Mouse (Mus musculus) NIH3T3 (cell line): ENCODE data around the gene Slc11a1.

Source experiments
- DNase-seq: peaks from one replicate; pipeline ENCODE4 v3.0.0-alpha.2; 2012; ENCODE audit warnings: low read depth

The Slc11a1 gene

GRCm38 (mm10) chr1:74411753-74412325 is 36.8 kb downstream of the Slc11a1 start:
- no peak for DNase-seq

GRCm38 (mm10) chr1:74412711-74413110 is 37.7 kb downstream of the Slc11a1 start:
- DNase-seq = no peak

GRCm38 (mm10) chr1:74415143-74415542 is 40.1 kb downstream of the Slc11a1 start:
- peak; percentile 43 for DNase-seq

- DNase-seq = no peak
These were observed 43.9 kb downstream of the Slc11a1 start for GRCm38 (mm10) chr1:74418747-74419439.

- no peak for DNase-seq
These were observed 44.4 kb downstream of the Slc11a1 start for GRCm38 (mm10) chr1:74419440-74419794.

- DNase-seq = no peak
These were observed 48.2 kb downstream of the Slc11a1 start for GRCm38 (mm10) chr1:74423147-74423546.

- no peak for DNase-seq
These were observed 50.9 kb downstream of the Slc11a1 start for GRCm38 (mm10) chr1:74425845-74426244.

GRCm38 (mm10) chr1:74433220-74433619 is 58.2 kb downstream of the Slc11a1 start:
- DNase-seq = no peak

GRCm38 (mm10) chr1:74434596-74434995 is 59.6 kb downstream of the Slc11a1 start:
- DNase-seq = no peak

GRCm38 (mm10) chr1:74435563-74435962 is 60.6 kb downstream of the Slc11a1 start:
- DNase-seq = no peak
